Comparison of ENCODE assay signal across 7 mouse cellular contexts in the genomic region with DNA sequence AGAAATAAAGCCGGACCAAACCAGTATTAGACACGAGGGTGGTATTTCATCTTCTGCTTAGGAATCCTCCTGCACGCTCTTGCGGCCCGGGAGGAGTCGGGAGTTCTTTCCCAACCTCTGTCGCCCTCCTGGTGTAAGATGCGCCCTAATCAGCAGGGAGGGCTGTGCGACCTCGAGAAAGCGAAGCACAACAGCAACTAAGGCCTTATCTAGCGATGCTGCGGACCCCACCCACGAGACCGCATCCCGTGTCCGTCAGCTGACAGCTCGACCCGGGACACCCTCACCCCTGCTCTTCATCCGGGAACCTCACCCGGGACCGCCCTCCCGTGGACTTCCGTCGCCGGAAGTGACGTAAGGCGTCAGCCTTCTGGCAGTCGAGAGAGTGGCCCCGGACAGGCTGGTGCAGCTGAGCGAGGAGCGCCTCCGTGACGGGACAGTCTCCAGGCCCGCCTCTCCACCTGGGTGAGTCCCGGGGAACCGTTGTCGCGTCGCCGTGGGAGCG. TPM values are rescaled to one million over a fixed set of nuclear protein-coding genes. Genes with fewer than 3 reads are reported as not detected.
A peak's percentile ranks its signal among the peaks of the same experiment; 100 is the strongest.
DNase-seq lines count a peak whose midpoint lies in the region; ATAC-seq and TF ChIP-seq lines count a peak whose summit lies in the region.

Gene Zfp655 (plus strand): TSS at position 349 of the 505 bp plus-strand sequence.

- DNase-seq in adrenal gland, postnatal 25 days = peak; percentile 96
- peak; percentile 99 for DNase-seq in heart, adult 18-20 months
- DNase-seq in kidney, adult 2 months = peak; percentile 99
- peak; percentile 94 to 95 for DNase-seq in spleen, adult 2 months (ENCODE audit: low read depth in 1 of 2, low spot score in 2 of 2)

- peaks cover 11% of the 10 kb centered on the region; the same call in 1 of the 2 replicates for H3K4me1 ChIP-seq in embryonic facial prominence, embryonic 12.5 days
- H3K4me1 ChIP-seq in kidney, adult 2 months (ENCODE audit: control insufficient read depth, insufficient read depth, low read length) = peaks cover 12% of the 10 kb centered on the region; the same call in 1 of the 2 replicates
- H3K4me1 ChIP-seq in limb, embryonic 12.5 days (replicated peaks) = peaks cover 16% of the 10 kb centered on the region; the same call in 1 of the 2 replicates
- peaks cover 23% of the 10 kb centered on the region for H3K4me1 ChIP-seq in midbrain, embryonic 15.5 days
- no peaks in the 10 kb centered on the region; the same call in 1 of the 2 replicates for H3K4me1 ChIP-seq in spleen, adult 2 months (ENCODE audit: control insufficient read depth, insufficient read depth, insufficient read length)

- peak within 1 kb of the TSS; percentile 92 for H3K4me3 ChIP-seq in embryonic facial prominence, embryonic 12.5 days
- H3K4me3 ChIP-seq in kidney, adult 2 months (ENCODE audit: insufficient read depth, low read depth, low read length) = peak within 1 kb of the TSS; percentile 75
- peak within 1 kb of the TSS; percentile 99 for H3K4me3 ChIP-seq in limb, embryonic 12.5 days (replicated peaks)
- H3K4me3 ChIP-seq in midbrain, embryonic 15.5 days = peak within 1 kb of the TSS; percentile 98
- peak within 1 kb of the TSS; percentile 75 for H3K4me3 ChIP-seq in spleen, adult 2 months (ENCODE audit: extremely low read depth, insufficient read depth, insufficient read length)

- peak within 1 kb of the TSS; percentile 73 for H3K4me2 ChIP-seq in embryonic facial prominence, embryonic 12.5 days (replicated peaks)
- H3K4me2 ChIP-seq in limb, embryonic 12.5 days = peak within 1 kb of the TSS; percentile 77
- peak within 1 kb of the TSS; percentile 88 for H3K4me2 ChIP-seq in midbrain, embryonic 15.5 days

- WGBS in embryonic facial prominence, embryonic 12.5 days = under 1% methylated on average over 42 of the region's 42 CpGs
- WGBS in kidney, adult 2 months = under 1% methylated on average over 42 of the region's 42 CpGs
- under 1% methylated on average over 42 of the region's 42 CpGs for WGBS in limb, embryonic 12.5 days
- WGBS in midbrain, embryonic 15.5 days = 0% methylated on average over 42 of the region's 42 CpGs
- under 1% methylated on average over 41 of the region's 42 CpGs for WGBS in spleen, adult 2 months

- no peaks in the 10 kb centered on the region for H3K9me3 ChIP-seq in embryonic facial prominence, embryonic 12.5 days
- H3K9me3 ChIP-seq in limb, embryonic 12.5 days = no peaks in the 10 kb centered on the region
- H3K9me3 ChIP-seq in midbrain, embryonic 15.5 days = no peaks in the 10 kb centered on the region

- H3K27ac ChIP-seq in embryonic facial prominence, embryonic 12.5 days = peak within 1 kb of the TSS; percentile 86
- H3K27ac ChIP-seq in kidney, adult 2 months (ENCODE audit: insufficient read depth, low read depth, low read length) = peak within 1 kb of the TSS; percentile 97
- peak within 1 kb of the TSS; percentile 87 for H3K27ac ChIP-seq in limb, embryonic 12.5 days
- peak within 1 kb of the TSS; percentile 94 for H3K27ac ChIP-seq in midbrain, embryonic 15.5 days
- H3K27ac ChIP-seq in spleen, adult 2 months (ENCODE audit: insufficient read depth, low read length) = peak within 1 kb of the TSS; percentile 87

- peaks cover 30% of the 10 kb centered on the region for H3K36me3 ChIP-seq in embryonic facial prominence, embryonic 12.5 days
- peaks cover 6% of the 10 kb centered on the region; the same call in 1 of the 2 replicates for H3K36me3 ChIP-seq in kidney, adult 2 months (ENCODE audit: control insufficient read depth, insufficient read depth, low read length)
- peaks cover 32% of the 10 kb centered on the region for H3K36me3 ChIP-seq in limb, embryonic 12.5 days
- H3K36me3 ChIP-seq in midbrain, embryonic 15.5 days (replicated peaks) = peaks cover 22% of the 10 kb centered on the region
- peaks cover 17% of the 10 kb centered on the region for H3K36me3 ChIP-seq in spleen, adult 2 months (ENCODE audit: control insufficient read depth, insufficient read depth, low read length)

- no peaks in the 10 kb centered on the region for H3K27me3 ChIP-seq in embryonic facial prominence, embryonic 12.5 days
- no peaks in the 10 kb centered on the region for H3K27me3 ChIP-seq in kidney, adult 2 months (replicated peaks; ENCODE audit: control insufficient read depth, insufficient read depth, low read length)
- H3K27me3 ChIP-seq in limb, embryonic 12.5 days = no peaks in the 10 kb centered on the region
- no peaks in the 10 kb centered on the region for H3K27me3 ChIP-seq in midbrain, embryonic 15.5 days (replicated peaks)
- H3K27me3 ChIP-seq in spleen, adult 2 months (ENCODE audit: control insufficient read depth, insufficient read depth, low read length) = no peaks in the 10 kb centered on the region

- H3K9ac ChIP-seq in embryonic facial prominence, embryonic 12.5 days = peak within 1 kb of the TSS; percentile 99
- peak within 1 kb of the TSS; percentile 98 for H3K9ac ChIP-seq in limb, embryonic 12.5 days (replicated peaks)
- peak within 1 kb of the TSS; percentile 95 for H3K9ac ChIP-seq in midbrain, embryonic 15.5 days

- TF ChIP-seq POLR2A in kidney, adult 2 months (IDR thresholded peaks at IDR 0.05; ENCODE audit: low read depth, low read length) = peak; percentile 98
- TF ChIP-seq POLR2A in spleen, adult 2 months (IDR thresholded peaks at IDR 0.05; ENCODE audit: low read depth, low read length) = peak; percentile 81

- no peak for TF ChIP-seq CTCF in kidney, adult 2 months (conservative IDR thresholded peaks at IDR 0.05; ENCODE audit: insufficient read depth, insufficient read length, low read depth, low read length)
- TF ChIP-seq CTCF in spleen, adult 2 months (IDR thresholded peaks at IDR 0.05; ENCODE audit: extremely low read depth, insufficient read depth, insufficient read length, insufficient replicate concordance) = no peak

- peak; percentile 95 for ATAC-seq in embryonic facial prominence, embryonic 12.5 days (ENCODE audit: insufficient number of reproducible peaks, insufficient read depth, low FRiP score, low TSS enrichment)
- peak; percentile 95 for ATAC-seq in limb, embryonic 12.5 days (ENCODE audit: insufficient number of reproducible peaks, insufficient read depth, low FRiP score, low TSS enrichment, low read depth)
- ATAC-seq in midbrain, embryonic 15.5 days (replicated peaks) = peak; percentile 98

RNA-seq across cellular contexts. Expression of gene Zfp655, which starts in this region (rescaled TPM):
- 59.8 and 67.4 TPM in 2 replicates for total RNA-seq in adrenal gland, postnatal 25 days (2021)
- polyA plus RNA-seq in embryonic facial prominence, embryonic 12.5 days (2016; fragmentation: Nextera tagmentation; extraction: Ambion mirVana) = 36.6 and 39.6 TPM in 2 replicates
- 10 to 100 TPM; 30.7 to 32.6 TPM for total RNA-seq in heart, adult 18-20 months (2021)
- polyA plus RNA-seq in kidney, adult 2 months (2012; rRNA removed) = 15.5 and 18.4 TPM in 2 replicates
- 34.2 and 34.8 TPM in 2 replicates for polyA plus RNA-seq in limb, embryonic 12.5 days (2016; fragmentation: Nextera tagmentation; extraction: Ambion mirVana)
- 31.4 and 34.1 TPM in 2 replicates for polyA plus RNA-seq in midbrain, embryonic 15.5 days (2015; fragmentation: Nextera tagmentation; extraction: Ambion mirVana)
- 7.6 and 10.2 TPM in 2 replicates for polyA plus RNA-seq in spleen, adult 2 months (2012; rRNA removed)

Comparison
In these comparisons a context has a peak if more than half of its experiments do, and no peak if none do; other contexts are left out.
1. Peak in every context shown above with its lines: DNase-seq, ATAC-seq, H3K4me3 ChIP-seq and H3K27ac ChIP-seq.